Mouse (Mus musculus): ENCODE measurements around the gene Odc1. TPM values are rescaled to one million over a fixed set of nuclear protein-coding genes. Genes with fewer than 3 reads are reported as not detected.
A peak's percentile ranks its signal among the peaks of the same experiment; 100 is the strongest.

Gene Odc1
- polyA plus RNA-seq, 1 experiment = 653 TPM

DNA sequence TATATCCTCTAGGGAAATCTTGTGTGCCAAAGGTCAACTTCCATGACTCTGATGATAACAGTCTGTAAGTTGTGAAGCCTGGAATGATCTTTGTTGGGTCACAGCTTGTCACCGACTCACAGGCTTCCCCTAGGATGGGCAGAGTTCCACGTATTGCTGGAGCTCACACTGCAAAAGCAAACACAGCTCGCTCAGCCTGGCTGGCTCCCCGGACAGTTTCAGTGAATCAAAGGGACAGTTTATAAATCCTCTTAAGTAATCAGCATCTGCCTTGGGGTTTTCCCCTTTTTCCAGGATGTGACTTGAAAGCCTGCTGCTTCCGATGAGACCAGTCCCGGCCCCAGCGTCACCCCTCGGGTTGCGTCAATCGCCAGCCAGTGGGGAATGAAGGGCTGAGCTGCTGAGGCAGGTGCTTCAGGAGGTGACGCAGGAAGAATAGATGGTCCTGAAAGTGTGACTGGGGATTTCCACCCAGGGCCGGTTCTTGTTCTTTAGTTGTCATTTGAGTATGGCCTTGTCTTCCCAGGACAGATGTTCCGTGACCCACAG is 37.5 kb upstream of the Odc1 start:
- TF ChIP-seq POLR2A (IDR thresholded peaks at IDR 0.05; ENCODE audit: insufficient read depth, low read length) (no peak), EP300 (IDR thresholded peaks at IDR 0.05; ENCODE audit: insufficient read depth, low read depth, low read length) (no peak), CTCF (IDR thresholded peaks at IDR 0.05; ENCODE audit: low read depth, low read length) (no peak)

DNA sequence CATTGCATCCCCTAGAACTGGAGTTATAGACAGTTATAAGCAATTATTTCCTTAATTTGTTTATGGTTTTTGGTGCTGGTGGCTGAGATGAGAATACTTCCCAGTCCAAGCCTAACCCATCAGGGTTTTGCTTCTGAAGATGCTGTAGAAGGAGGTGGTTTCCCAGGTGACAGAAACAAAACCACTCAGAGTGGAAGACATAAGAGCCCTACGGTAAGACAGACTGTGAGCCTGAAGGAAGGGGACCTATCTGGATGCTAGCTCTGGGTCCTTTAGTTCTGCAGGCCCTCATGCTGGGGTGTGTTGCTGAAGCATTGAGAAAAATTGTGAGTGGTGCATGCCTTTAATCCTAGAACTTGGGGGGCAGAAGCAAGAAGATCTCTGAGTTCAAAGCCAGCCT is 35.3 kb upstream of the Odc1 start:
- Histone ChIP-seq H3K9me3 (replicated peaks; ENCODE audit: control insufficient read depth, insufficient read depth, low read length, poor library complexity, severe bottlenecking) (no peaks in the 10 kb centered on the region), H3K4me1 (ENCODE audit: control insufficient read depth, insufficient read depth, low read length) (peaks cover 2% of the 10 kb centered on the region), H3K9ac (ENCODE audit: low read depth, poor library complexity, severe bottlenecking) (no peak overlapping the region), H3K27ac (ENCODE audit: insufficient read depth, low read length) (no peak overlapping the region), H3K4me3 (ENCODE audit: low read depth, low read length) (no peak overlapping the region), H3K27me3 (ENCODE audit: control insufficient read depth, insufficient read depth, low read length, poor library complexity, severe bottlenecking) (no peaks in the 10 kb centered on the region), H3K36me3 (ENCODE audit: control insufficient read depth, insufficient read depth, low read length, poor library complexity, severe bottlenecking) (no peaks in the 10 kb centered on the region)
- TF ChIP-seq EP300 (IDR thresholded peaks at IDR 0.05; ENCODE audit: insufficient read depth, low read depth, low read length) (no peak), CTCF (IDR thresholded peaks at IDR 0.05; ENCODE audit: low read depth, low read length) (no peak), POLR2A (IDR thresholded peaks at IDR 0.05; ENCODE audit: insufficient read depth, low read length) (no peak)

More for the DNA sequence above, 37.5 kb upstream of the Odc1 start:
- Histone ChIP-seq H3K4me1 (ENCODE audit: control insufficient read depth, insufficient read depth, low read length) (peaks cover 2% of the 10 kb centered on the region), H3K27ac (ENCODE audit: insufficient read depth, low read length) (no peak overlapping the region), H3K4me3 (ENCODE audit: low read depth, low read length) (no peak overlapping the region), H3K9me3 (replicated peaks; ENCODE audit: control insufficient read depth, insufficient read depth, low read length, poor library complexity, severe bottlenecking) (0 out of 2 replicates have a peak, but pooled peaks cover 3% of the 10 kb centered on the region), H3K36me3 (ENCODE audit: control insufficient read depth, insufficient read depth, low read length, poor library complexity, severe bottlenecking) (no peaks in the 10 kb centered on the region), H3K9ac (ENCODE audit: low read depth, poor library complexity, severe bottlenecking) (no peak overlapping the region), H3K27me3 (ENCODE audit: control insufficient read depth, insufficient read depth, low read length, poor library complexity, severe bottlenecking) (no peaks in the 10 kb centered on the region)

DNA sequence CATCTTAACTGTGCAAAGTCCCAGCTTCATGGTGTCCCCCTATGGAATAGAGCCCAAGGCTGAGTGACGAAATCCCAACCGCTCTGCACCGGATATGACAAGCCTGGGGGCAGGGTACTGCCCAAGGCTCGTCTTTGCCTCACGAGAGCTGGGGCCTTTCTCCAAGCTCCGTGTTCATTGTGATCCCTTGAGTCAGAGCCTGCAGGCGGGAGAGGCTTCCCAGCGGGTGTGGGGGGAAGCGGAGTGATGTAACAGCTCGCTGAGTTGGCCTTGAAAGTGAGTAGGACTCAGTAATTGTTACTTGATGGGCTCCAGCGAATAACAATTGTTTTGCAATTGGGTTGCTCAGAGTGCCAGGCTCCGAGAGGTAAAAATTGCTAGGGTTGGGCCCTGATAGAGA is 34.4 kb upstream of the Odc1 start:
- H3K27me3 ChIP-seq (ENCODE audit: control insufficient read depth, insufficient read depth, low read length, poor library complexity, severe bottlenecking) = no peaks in the 10 kb centered on the region
- no peak overlapping the region for H3K4me3 ChIP-seq (ENCODE audit: low read depth, low read length)
- peaks cover 2% of the 10 kb centered on the region for H3K4me1 ChIP-seq (ENCODE audit: control insufficient read depth, insufficient read depth, low read length)
- H3K36me3 ChIP-seq (ENCODE audit: control insufficient read depth, insufficient read depth, low read length, poor library complexity, severe bottlenecking) = no peaks in the 10 kb centered on the region
- H3K27ac ChIP-seq (ENCODE audit: insufficient read depth, low read length) = no peak overlapping the region
- TF ChIP-seq POLR2A (IDR thresholded peaks at IDR 0.05; ENCODE audit: insufficient read depth, low read length) (no peak), EP300 (IDR thresholded peaks at IDR 0.05; ENCODE audit: insufficient read depth, low read depth, low read length) (peak; percentile 74)
- no peak overlapping the region for H3K9ac ChIP-seq (ENCODE audit: low read depth, poor library complexity, severe bottlenecking)
- no peaks in the 10 kb centered on the region for H3K9me3 ChIP-seq (replicated peaks; ENCODE audit: control insufficient read depth, insufficient read depth, low read length, poor library complexity, severe bottlenecking)

DNA sequence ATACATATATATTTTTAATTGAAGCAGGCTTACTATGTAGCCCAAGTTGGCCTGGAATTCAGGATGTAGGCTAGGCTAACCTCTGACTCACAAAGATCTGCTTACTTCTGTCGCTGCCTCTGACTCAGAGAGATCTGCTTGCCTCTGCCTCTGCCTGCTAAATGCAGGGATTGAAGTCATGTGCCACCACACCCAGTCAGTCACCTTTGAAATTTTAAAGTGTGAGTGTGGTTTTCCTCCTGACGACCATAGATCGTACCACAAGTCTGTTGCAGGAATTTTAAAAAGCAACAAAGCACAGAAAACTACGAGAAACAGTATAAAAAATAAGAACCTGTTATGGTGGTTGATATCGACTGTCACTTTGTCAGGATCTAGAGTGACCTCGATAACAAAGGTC is 33.6 kb upstream of the Odc1 start:
- H3K27ac ChIP-seq (ENCODE audit: insufficient read depth, low read length) = no peak overlapping the region; the same call in 1 of the 2 replicates
- no peaks in the 10 kb centered on the region for H3K9me3 ChIP-seq (replicated peaks; ENCODE audit: control insufficient read depth, insufficient read depth, low read length, poor library complexity, severe bottlenecking)
- H3K4me3 ChIP-seq (ENCODE audit: low read depth, low read length) = no peak overlapping the region
- H3K4me1 ChIP-seq (ENCODE audit: control insufficient read depth, insufficient read depth, low read length) = peaks cover 2% of the 10 kb centered on the region
- H3K27me3 ChIP-seq (ENCODE audit: control insufficient read depth, insufficient read depth, low read length, poor library complexity, severe bottlenecking) = no peaks in the 10 kb centered on the region
- no peak overlapping the region for H3K9ac ChIP-seq (ENCODE audit: low read depth, poor library complexity, severe bottlenecking)
- H3K36me3 ChIP-seq (ENCODE audit: control insufficient read depth, insufficient read depth, low read length, poor library complexity, severe bottlenecking) = no peaks in the 10 kb centered on the region
- TF ChIP-seq CTCF (IDR thresholded peaks at IDR 0.05; ENCODE audit: low read depth, low read length) (no peak), EP300 (IDR thresholded peaks at IDR 0.05; ENCODE audit: insufficient read depth, low read depth, low read length) (no peak), POLR2A (IDR thresholded peaks at IDR 0.05; ENCODE audit: insufficient read depth, low read length) (no peak)

DNA sequence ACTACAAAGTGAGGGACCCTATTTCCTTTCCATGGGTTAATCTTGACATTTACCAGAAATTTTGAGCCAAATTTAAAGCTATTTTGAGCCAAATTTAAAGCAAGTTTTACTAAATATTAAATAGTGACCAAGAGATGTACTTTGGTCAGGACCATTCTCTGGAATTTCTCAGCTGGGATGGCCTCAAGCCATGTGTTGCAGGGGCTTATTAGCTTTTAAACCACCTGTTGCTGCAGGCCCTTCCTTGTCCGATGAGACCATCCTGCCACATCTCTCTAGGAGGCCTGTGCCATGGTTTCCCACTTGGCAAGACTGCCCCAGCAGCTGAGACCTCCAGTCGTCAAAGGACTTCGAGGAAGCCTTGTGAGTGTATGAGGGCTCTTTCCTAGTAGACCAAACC is 15.4 kb upstream of the Odc1 start:
- H3K9ac ChIP-seq (ENCODE audit: low read depth, poor library complexity, severe bottlenecking) = no peak overlapping the region
- TF ChIP-seq POLR2A (IDR thresholded peaks at IDR 0.05; ENCODE audit: insufficient read depth, low read length) (no peak), EP300 (IDR thresholded peaks at IDR 0.05; ENCODE audit: insufficient read depth, low read depth, low read length) (no peak), CTCF (IDR thresholded peaks at IDR 0.05; ENCODE audit: low read depth, low read length) (no peak)
- no peaks in the 10 kb centered on the region for H3K9me3 ChIP-seq (replicated peaks; ENCODE audit: control insufficient read depth, insufficient read depth, low read length, poor library complexity, severe bottlenecking)

DNA sequence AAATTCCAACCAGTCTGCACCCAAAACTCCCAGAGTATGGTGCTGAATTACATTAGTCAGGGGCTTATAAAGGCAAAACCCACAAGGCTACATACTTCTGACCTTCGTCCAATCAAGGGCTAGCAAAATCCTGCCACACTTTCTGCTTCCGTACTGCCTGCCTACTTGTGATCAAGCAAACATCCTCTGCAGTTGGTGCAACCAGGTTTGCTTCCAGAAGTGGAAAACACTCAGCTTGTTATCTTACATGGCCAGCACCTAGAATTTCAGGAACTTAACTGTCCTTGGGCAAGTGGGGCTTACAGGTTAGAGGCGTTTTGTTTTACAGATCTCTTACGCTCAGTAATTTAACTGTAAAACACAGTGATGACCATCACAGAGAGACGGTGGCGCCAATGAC is 14.9 kb upstream of the Odc1 start:
- H3K9ac ChIP-seq (ENCODE audit: low read depth, poor library complexity, severe bottlenecking) = no peak overlapping the region
- peaks cover 3% of the 10 kb centered on the region for H3K4me1 ChIP-seq (ENCODE audit: control insufficient read depth, insufficient read depth, low read length)
- no peaks in the 10 kb centered on the region for H3K9me3 ChIP-seq (replicated peaks; ENCODE audit: control insufficient read depth, insufficient read depth, low read length, poor library complexity, severe bottlenecking)
- H3K4me3 ChIP-seq (ENCODE audit: low read depth, low read length) = no peak overlapping the region
- no peaks in the 10 kb centered on the region for H3K36me3 ChIP-seq (ENCODE audit: control insufficient read depth, insufficient read depth, low read length, poor library complexity, severe bottlenecking)
- H3K27ac ChIP-seq (ENCODE audit: insufficient read depth, low read length) = no peak overlapping the region
- no peaks in the 10 kb centered on the region for H3K27me3 ChIP-seq (ENCODE audit: control insufficient read depth, insufficient read depth, low read length, poor library complexity, severe bottlenecking)
- no peak for TF ChIP-seq POLR2A (IDR thresholded peaks at IDR 0.05; ENCODE audit: insufficient read depth, low read length)
- no peak for TF ChIP-seq CTCF (IDR thresholded peaks at IDR 0.05; ENCODE audit: low read depth, low read length)
- TF ChIP-seq EP300 (IDR thresholded peaks at IDR 0.05; ENCODE audit: insufficient read depth, low read depth, low read length) = no peak

More for the DNA sequence above, 15.4 kb upstream of the Odc1 start:
- no peak overlapping the region for H3K27ac ChIP-seq (ENCODE audit: insufficient read depth, low read length)
- no peak overlapping the region for H3K4me3 ChIP-seq (ENCODE audit: low read depth, low read length)
- peaks cover 3% of the 10 kb centered on the region for H3K4me1 ChIP-seq (ENCODE audit: control insufficient read depth, insufficient read depth, low read length)
- H3K36me3 ChIP-seq (ENCODE audit: control insufficient read depth, insufficient read depth, low read length, poor library complexity, severe bottlenecking) = no peaks in the 10 kb centered on the region
- H3K27me3 ChIP-seq (ENCODE audit: control insufficient read depth, insufficient read depth, low read length, poor library complexity, severe bottlenecking) = no peaks in the 10 kb centered on the region
